ENCODE assay signal across 46 mouse cellular contexts in the genomic region with DNA sequence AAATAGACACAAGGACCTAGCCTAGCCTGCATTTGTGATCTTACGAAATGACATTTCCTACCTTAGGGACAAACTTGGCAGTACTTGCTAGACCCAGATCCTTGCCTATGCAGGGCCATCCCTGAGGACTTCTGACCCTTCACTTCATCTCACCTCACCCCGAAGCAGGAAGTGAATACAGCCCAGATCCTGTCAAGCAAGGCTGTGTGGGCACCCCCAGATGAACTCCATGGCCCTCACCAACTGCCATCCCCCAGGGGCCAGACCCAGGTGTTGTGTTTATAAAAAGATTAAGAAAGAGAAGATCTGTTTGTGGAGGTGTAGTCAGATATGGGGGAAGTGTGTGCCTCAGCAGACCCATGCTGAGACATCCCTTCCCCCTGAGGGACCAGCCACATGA. TPM values are rescaled to one million over a fixed set of nuclear protein-coding genes. Genes with fewer than 3 reads are reported as not detected.
"Had no signal": no experiment of that assay in that cellular context is flagged by ENCODE, and none has a peak within 500 bp of the region (broad histone marks: within the 10 kb centered on the region; RNA-seq: fewer than 3 reads in every experiment).

No protein-coding gene starts in this region.

- H3K27me3 ChIP-seq: limb, embryonic 12.5 days; limb, embryonic 13.5 days; limb, embryonic 15.5 days; liver, embryonic 12.5 days; liver, embryonic 15.5 days; lung, embryonic 15.5 days; midbrain, embryonic 12.5 days; midbrain, embryonic 13.5 days; midbrain, embryonic 15.5 days had no signal

- H3K36me3 ChIP-seq: limb, embryonic 10.5 days; limb, embryonic 12.5 days; limb, embryonic 13.5 days; limb, embryonic 15.5 days; liver, embryonic 12.5 days; liver, embryonic 13.5 days; liver, embryonic 15.5 days; lung, embryonic 15.5 days; midbrain, embryonic 10.5 days; midbrain, embryonic 12.5 days; midbrain, embryonic 13.5 days; midbrain, embryonic 15.5 days had no signal

- DNase-seq: left cerebral cortex, postnatal 4 days; liver; liver, embryonic 13.5 days; liver, postnatal 0 days; lung, adult 18-20 months; lung, adult 2 months; lung, embryonic 14.5 days; lung, postnatal 10 days; lung, postnatal 14 days; lung, postnatal 36 days; lung, postnatal 4 days; midbrain, embryonic 14.5 days had no signal

- H3K9me3 ChIP-seq: limb, embryonic 10.5 days; limb, embryonic 12.5 days; limb, embryonic 13.5 days; limb, embryonic 15.5 days; liver, embryonic 12.5 days; liver, embryonic 13.5 days; liver, embryonic 15.5 days; lung, embryonic 15.5 days; megakaryocyte, embryonic 14.5 days; midbrain, embryonic 10.5 days; midbrain, embryonic 12.5 days; midbrain, embryonic 13.5 days; midbrain, embryonic 15.5 days had no signal

- H3K4me3 ChIP-seq: limb, embryonic 10.5 days; limb, embryonic 12.5 days; limb, embryonic 13.5 days; limb, embryonic 15.5 days; liver, embryonic 12.5 days; liver, embryonic 13.5 days; liver, embryonic 15.5 days; lung, embryonic 15.5 days; megakaryocyte, embryonic 14.5 days; midbrain, embryonic 10.5 days; midbrain, embryonic 12.5 days; midbrain, embryonic 13.5 days; midbrain, embryonic 15.5 days; myocyte had no signal

- H3K4me1 ChIP-seq: limb, embryonic 10.5 days; limb, embryonic 12.5 days; limb, embryonic 13.5 days; limb, embryonic 15.5 days; liver, embryonic 12.5 days; liver, embryonic 13.5 days; liver, embryonic 15.5 days; lung, embryonic 15.5 days; megakaryocyte, embryonic 14.5 days; midbrain, embryonic 12.5 days; midbrain, embryonic 13.5 days; midbrain, embryonic 15.5 days had no signal

- H3K4me2 ChIP-seq: limb, embryonic 12.5 days; limb, embryonic 13.5 days; limb, embryonic 15.5 days; liver, embryonic 11.5 days; liver, embryonic 12.5 days; liver, embryonic 13.5 days; liver, embryonic 15.5 days; lung, embryonic 14.5 days; lung, embryonic 15.5 days; midbrain, embryonic 11.5 days; midbrain, embryonic 12.5 days; midbrain, embryonic 13.5 days; midbrain, embryonic 15.5 days had no signal

- H3K27ac ChIP-seq: limb, embryonic 10.5 days; limb, embryonic 12.5 days; limb, embryonic 13.5 days; limb, embryonic 15.5 days; liver, embryonic 12.5 days; liver, embryonic 13.5 days; liver, embryonic 14.5 days; liver, embryonic 15.5 days; lung, embryonic 15.5 days; macrophage; midbrain, embryonic 10.5 days; midbrain, embryonic 12.5 days; midbrain, embryonic 13.5 days; midbrain, embryonic 15.5 days had no signal

- H3K9ac ChIP-seq: limb, embryonic 12.5 days; limb, embryonic 13.5 days; limb, embryonic 15.5 days; liver, embryonic 12.5 days; liver, embryonic 13.5 days; liver, embryonic 14.5 days; liver, embryonic 15.5 days; liver, postnatal 0 days; lung, embryonic 14.5 days; lung, embryonic 15.5 days; midbrain, embryonic 12.5 days; midbrain, embryonic 13.5 days; midbrain, embryonic 15.5 days had no signal

RNA-seq across cellular contexts. Expression of gene Lcn11, which starts 2.2 kb away (rescaled TPM):
- total RNA-seq: left cerebral cortex, postnatal 10 days; left cerebral cortex, postnatal 14 days; left cerebral cortex, postnatal 25 days; left cerebral cortex, postnatal 36 days; left cerebral cortex, postnatal 4 days; liver, adult 2 months; megakaryocyte progenitor cell, adult 5-6 weeks; megakaryocyte, adult 5-6 weeks; megakaryocyte-erythroid progenitor cell, adult 5-6 weeks; midbrain, postnatal 0 days; monocyte, adult 5-6 weeks had no signal
- polyA plus RNA-seq: limb, embryonic 10.5 days; limb, embryonic 11.5 days; limb, embryonic 12.5 days; limb, embryonic 13.5 days; limb, embryonic 14.5 days; limb, embryonic 15.5 days; liver, adult 2 months; liver, embryonic 11.5 days; liver, embryonic 12.5 days; liver, embryonic 13.5 days; liver, embryonic 14.5 days; liver, embryonic 15.5 days; liver, embryonic 16.5 days; liver, postnatal 0 days; lung, adult 2 months; lung, embryonic 14.5 days; lung, embryonic 15.5 days; lung, embryonic 16.5 days; lung, postnatal 0 days; macrophage; midbrain, embryonic 10.5 days; midbrain, embryonic 11.5 days; midbrain, embryonic 12.5 days; midbrain, embryonic 13.5 days; midbrain, embryonic 14.5 days; midbrain, embryonic 15.5 days; midbrain, embryonic 16.5 days; midbrain, postnatal 0 days; myocyte; neural tube, embryonic 11.5 days had no signal

RNA-seq across cellular contexts. Expression of gene Gm13539, which starts 7.4 kb away (rescaled TPM):
- total RNA-seq: left cerebral cortex, postnatal 10 days; left cerebral cortex, postnatal 14 days; left cerebral cortex, postnatal 25 days; left cerebral cortex, postnatal 36 days; left cerebral cortex, postnatal 4 days; liver, adult 2 months; megakaryocyte progenitor cell, adult 5-6 weeks; megakaryocyte, adult 5-6 weeks; megakaryocyte-erythroid progenitor cell, adult 5-6 weeks; midbrain, postnatal 0 days; monocyte, adult 5-6 weeks had no signal
- polyA plus RNA-seq: limb, embryonic 10.5 days; limb, embryonic 12.5 days; limb, embryonic 13.5 days; limb, embryonic 14.5 days; limb, embryonic 15.5 days; liver, adult 2 months; liver, embryonic 11.5 days; liver, embryonic 12.5 days; liver, embryonic 13.5 days; liver, embryonic 14.5 days; liver, embryonic 15.5 days; liver, embryonic 16.5 days; liver, postnatal 0 days; lung, adult 2 months; lung, embryonic 14.5 days; lung, embryonic 15.5 days; lung, embryonic 16.5 days; macrophage; midbrain, embryonic 10.5 days; midbrain, embryonic 11.5 days; midbrain, embryonic 12.5 days; midbrain, embryonic 13.5 days; midbrain, embryonic 14.5 days; midbrain, embryonic 15.5 days; midbrain, embryonic 16.5 days; midbrain, postnatal 0 days; neural tube, embryonic 11.5 days had no signal

RNA-seq across cellular contexts. Expression of gene Lcn3, which starts 9.3 kb away (rescaled TPM):
- total RNA-seq: left cerebral cortex, postnatal 10 days; left cerebral cortex, postnatal 14 days; left cerebral cortex, postnatal 25 days; left cerebral cortex, postnatal 36 days; left cerebral cortex, postnatal 4 days; liver, adult 2 months; megakaryocyte progenitor cell, adult 5-6 weeks; megakaryocyte, adult 5-6 weeks; megakaryocyte-erythroid progenitor cell, adult 5-6 weeks; midbrain, postnatal 0 days; monocyte, adult 5-6 weeks had no signal
- polyA plus RNA-seq: limb, embryonic 10.5 days; limb, embryonic 11.5 days; limb, embryonic 12.5 days; limb, embryonic 13.5 days; limb, embryonic 14.5 days; limb, embryonic 15.5 days; liver, adult 2 months; liver, embryonic 11.5 days; liver, embryonic 12.5 days; liver, embryonic 13.5 days; liver, embryonic 14.5 days; liver, embryonic 15.5 days; liver, embryonic 16.5 days; liver, postnatal 0 days; lung, adult 2 months; lung, embryonic 14.5 days; lung, embryonic 15.5 days; lung, embryonic 16.5 days; lung, postnatal 0 days; macrophage; midbrain, embryonic 10.5 days; midbrain, embryonic 11.5 days; midbrain, embryonic 12.5 days; midbrain, embryonic 13.5 days; midbrain, embryonic 14.5 days; midbrain, embryonic 15.5 days; midbrain, embryonic 16.5 days; midbrain, postnatal 0 days; myocyte; neural tube, embryonic 11.5 days had no signal

RNA-seq across cellular contexts. Expression of gene Obp2b, which starts 37.8 kb away (rescaled TPM):
- total RNA-seq: left cerebral cortex, postnatal 10 days; left cerebral cortex, postnatal 14 days; left cerebral cortex, postnatal 25 days; left cerebral cortex, postnatal 36 days; left cerebral cortex, postnatal 4 days; liver, adult 2 months; megakaryocyte progenitor cell, adult 5-6 weeks; megakaryocyte, adult 5-6 weeks; megakaryocyte-erythroid progenitor cell, adult 5-6 weeks; midbrain, postnatal 0 days; monocyte, adult 5-6 weeks had no signal
- polyA plus RNA-seq: limb, embryonic 10.5 days; limb, embryonic 11.5 days; limb, embryonic 12.5 days; limb, embryonic 13.5 days; limb, embryonic 14.5 days; limb, embryonic 15.5 days; liver, adult 2 months; liver, embryonic 11.5 days; liver, embryonic 12.5 days; liver, embryonic 13.5 days; liver, embryonic 14.5 days; liver, embryonic 15.5 days; liver, embryonic 16.5 days; liver, postnatal 0 days; lung, adult 2 months; lung, embryonic 14.5 days; lung, embryonic 15.5 days; lung, embryonic 16.5 days; lung, postnatal 0 days; macrophage; midbrain, embryonic 10.5 days; midbrain, embryonic 11.5 days; midbrain, embryonic 12.5 days; midbrain, embryonic 13.5 days; midbrain, embryonic 14.5 days; midbrain, embryonic 15.5 days; midbrain, embryonic 16.5 days; midbrain, postnatal 0 days; myocyte; neural tube, embryonic 11.5 days had no signal

RNA-seq across cellular contexts. Expression of gene Glt6d1, which starts 41.0 kb away (rescaled TPM):
- total RNA-seq: left cerebral cortex, postnatal 10 days; left cerebral cortex, postnatal 14 days; left cerebral cortex, postnatal 25 days; left cerebral cortex, postnatal 36 days; left cerebral cortex, postnatal 4 days; liver, adult 2 months; megakaryocyte progenitor cell, adult 5-6 weeks; megakaryocyte, adult 5-6 weeks; megakaryocyte-erythroid progenitor cell, adult 5-6 weeks; midbrain, postnatal 0 days; monocyte, adult 5-6 weeks had no signal
- polyA plus RNA-seq: limb, embryonic 10.5 days; limb, embryonic 11.5 days; limb, embryonic 12.5 days; limb, embryonic 13.5 days; limb, embryonic 14.5 days; limb, embryonic 15.5 days; liver, adult 2 months; liver, embryonic 11.5 days; liver, embryonic 12.5 days; liver, embryonic 13.5 days; liver, embryonic 14.5 days; liver, embryonic 15.5 days; liver, embryonic 16.5 days; liver, postnatal 0 days; lung, adult 2 months; lung, embryonic 14.5 days; lung, embryonic 15.5 days; lung, embryonic 16.5 days; lung, postnatal 0 days; macrophage; midbrain, embryonic 10.5 days; midbrain, embryonic 11.5 days; midbrain, embryonic 12.5 days; midbrain, embryonic 13.5 days; midbrain, embryonic 14.5 days; midbrain, embryonic 15.5 days; midbrain, embryonic 16.5 days; midbrain, postnatal 0 days; myocyte; neural tube, embryonic 11.5 days had no signal
